Mouse (Mus musculus): ENCODE data around the gene Tmem17. TPM values are rescaled to one million over a fixed set of nuclear protein-coding genes. Genes with fewer than 3 reads are reported as not detected.

Tmem17 gene
- 0.58 and 0.89 TPM in 2 replicates for polyA plus RNA-seq (2012; rRNA removed; ENCODE audit: low replicate concordance)

DNA sequence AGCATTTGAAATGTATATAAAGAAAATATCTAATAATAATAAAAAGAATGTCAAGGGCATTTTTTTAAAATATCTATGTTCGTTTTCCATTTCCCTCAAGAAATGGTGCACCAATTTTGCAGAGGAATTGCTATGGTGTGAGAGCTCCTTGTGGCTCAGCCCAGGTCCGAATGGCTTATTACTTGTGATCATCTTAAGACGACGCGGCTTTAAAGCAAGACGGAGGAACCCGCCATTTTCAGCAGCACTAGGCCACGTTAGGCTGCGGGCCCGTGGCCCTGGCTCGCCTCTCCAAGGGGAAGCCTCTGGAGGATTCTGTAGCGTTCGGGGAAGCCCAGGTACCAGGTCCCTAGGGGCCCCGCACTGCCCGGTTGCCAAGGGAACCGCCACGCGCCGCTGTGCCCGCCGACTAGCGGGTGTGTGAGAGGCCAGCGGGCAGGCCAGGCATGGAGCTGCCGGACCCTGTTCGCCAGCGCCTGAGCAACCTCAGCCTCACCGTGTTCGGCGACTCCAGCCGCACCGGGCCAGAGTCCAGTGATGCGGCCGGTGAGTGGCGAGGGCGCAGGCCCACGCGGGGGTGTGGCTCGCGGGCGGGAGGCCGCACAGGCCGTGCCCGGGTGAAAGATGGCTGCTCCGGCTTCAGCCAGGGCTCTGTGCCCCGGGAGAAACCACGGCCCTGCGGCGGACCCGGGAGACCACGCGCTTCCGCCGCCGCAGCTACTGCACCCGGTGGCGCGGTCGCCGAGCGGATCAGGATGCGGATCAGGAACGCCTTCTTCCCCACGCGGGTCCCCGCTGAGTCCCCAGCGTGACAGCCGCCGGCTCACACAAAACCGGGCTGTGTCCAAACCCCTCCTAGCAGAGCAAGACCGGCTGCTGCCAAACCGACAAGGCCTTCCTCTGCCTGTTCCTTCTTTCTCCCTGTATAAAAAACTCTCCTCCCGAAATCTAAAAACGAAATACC lies at the start of gene Tmem17:
Gene Tmem17 (plus strand): TSS at position 51 of the 964 bp plus-strand sequence.

Other genes starting within 250 kb of the Tmem17 start
- 0.24 and 0.42 TPM in 2 replicates for gene Ehbp1, start 169.8 kb upstream of the Tmem17 start, polyA plus RNA-seq (2012; rRNA removed; ENCODE audit: low replicate concordance)

Measured in duodenum, adult 2 months (tissue).